Mouse (Mus musculus) gastrocnemius, adult 2 months (tissue): ENCODE measurements around the gene Itgb5. TPM values are rescaled to one million over a fixed set of nuclear protein-coding genes. Genes with fewer than 3 reads are reported as not detected.

Source experiments
- DNase-seq: peaks from one replicate; pipeline ENCODE4 v3.0.0; 2022
- H3K27ac ChIP-seq: fragments of 200-600 bp; 2 replicates; pipeline ENCODE4 v1.8.1; 2022; ENCODE audit warnings: mild to moderate bottlenecking
- H3K4me3 ChIP-seq: fragments of 200-600 bp; 2 replicates; pipeline ENCODE4 v1.8.1; 2022; ENCODE audit warnings: mild to moderate bottlenecking, moderate library complexity
- CTCF ChIP-seq: fragments of 200-600 bp; IDR thresholded peaks from 2 replicates; pipeline ENCODE4 v1.8.1; 2022; ENCODE audit warnings: antibody characterized with exemption, mild to moderate bottlenecking, moderate library complexity
- intact Hi-C: fragments of 180-260 bp; cut with DNase I; formaldehyde crosslinking; loops from one replicate; pipeline ENCODE4 v1.15.1; 2025
- total RNA-seq, 2 experiments: library from RNA; stranded (reverse); gene quantifications; 2 replicates each; pipeline ENCODE4 v1.2.3; 2021

The Itgb5 gene
- total RNA-seq, 2 experiments from 2014 or later, result 73.9 to 88.3 TPM

- TF ChIP-seq CTCF, result no peak
- DNase-seq, result peak; percentile 76
- H3K4me3 ChIP-seq, result no peak overlapping the region
- intact Hi-C loops, result no loop called here
- H3K27ac ChIP-seq, result peak overlapping the region; percentile 73
These were observed 101.3 kb downstream of the Itgb5 start for GRCm38 (mm10) chr16:33930785-33931184.

- Histone ChIP-seq H3K27ac (peak overlapping the region; percentile 73), H3K4me3 (no peak overlapping the region)
- intact Hi-C loops, result no loop called here
- TF ChIP-seq CTCF, result no peak
- no peak for DNase-seq
These were observed 102.2 kb downstream of the Itgb5 start for GRCm38 (mm10) chr16:33931682-33932081.

- DNase-seq, result peak; percentile 48
- peak overlapping the region; percentile 73 for H3K27ac ChIP-seq
- TF ChIP-seq CTCF, result no peak
These were observed 102.7 kb downstream of the Itgb5 start for GRCm38 (mm10) chr16:33932126-33932525.

GRCm38 (mm10) chr16:33933411-33933810 is 103.9 kb downstream of the Itgb5 start:
- peak overlapping the region; percentile 73; the same call in 1 of the 2 replicates for H3K27ac ChIP-seq
- intact Hi-C loops, result no loop called here
- DNase-seq, result peak; percentile 47
- no peak overlapping the region for H3K4me3 ChIP-seq
- no peak for TF ChIP-seq CTCF

More at GRCm38 (mm10) chr16:33932126-33932525, 102.7 kb downstream of the Itgb5 start:
- intact Hi-C loops, result no loop called here
- H3K4me3 ChIP-seq, result no peak overlapping the region

GRCm38 (mm10) chr16:33934701-33935406 is 105.4 kb downstream of the Itgb5 start:
- DNase-seq, result peak; percentile 52

GRCm38 (mm10) chr16:33935407-33935785 is 105.9 kb downstream of the Itgb5 start:
- no peak for TF ChIP-seq CTCF
- Histone ChIP-seq H3K27ac (no peak overlapping the region), H3K4me3 (no peak overlapping the region)
- intact Hi-C loops, result loop anchor here (5.0 kb wide), 1 partner anchor 43 kb away; no protein-coding TSS in a partner anchor
- no peak for DNase-seq

More at GRCm38 (mm10) chr16:33934701-33935406, 105.4 kb downstream of the Itgb5 start:
- peak overlapping the region; percentile 17 for H3K27ac ChIP-seq
- intact Hi-C loops, result loop anchor here (5.0 kb wide), 1 partner anchor 43 kb away; no protein-coding TSS in a partner anchor
- no peak for TF ChIP-seq CTCF
- no peak overlapping the region for H3K4me3 ChIP-seq

- no peak for TF ChIP-seq CTCF
These were observed 107.4 kb downstream of the Itgb5 start for GRCm38 (mm10) chr16:33936885-33937284.

GRCm38 (mm10) chr16:33937567-33937966 is 108.1 kb downstream of the Itgb5 start:
- Histone ChIP-seq H3K27ac (peak overlapping the region; percentile 82), H3K4me3 (no peak overlapping the region)
- DNase-seq, result peak; percentile 90
- TF ChIP-seq CTCF, result no peak
- intact Hi-C loops, result loop anchor here (5.0 kb wide), 1 partner anchor 45 kb away; no protein-coding TSS in a partner anchor

More at GRCm38 (mm10) chr16:33936885-33937284, 107.4 kb downstream of the Itgb5 start:
- Histone ChIP-seq H3K4me3 (no peak overlapping the region), H3K27ac (peak overlapping the region; percentile 82)
- no peak for DNase-seq
- intact Hi-C loops, result loop anchor here (5.0 kb wide), 1 partner anchor 45 kb away; no protein-coding TSS in a partner anchor

- intact Hi-C loops, result loop anchor here (5.0 kb wide), 1 partner anchor 46 kb away; no protein-coding TSS in a partner anchor
- H3K27ac ChIP-seq, result peak overlapping the region; percentile 82
- TF ChIP-seq CTCF, result no peak
- no peak for DNase-seq
- no peak overlapping the region for H3K4me3 ChIP-seq
These were observed 109.1 kb downstream of the Itgb5 start for GRCm38 (mm10) chr16:33938311-33939132.

- intact Hi-C loops, result loop anchor here (5.0 kb wide), 1 partner anchor 47 kb away; no protein-coding TSS in a partner anchor
- peak; percentile 15 for DNase-seq
- H3K27ac ChIP-seq, result peak overlapping the region; percentile 82
- no peak overlapping the region for H3K4me3 ChIP-seq
- TF ChIP-seq CTCF, result no peak
These were observed 109.7 kb downstream of the Itgb5 start for GRCm38 (mm10) chr16:33939133-33939531.

- H3K4me3 ChIP-seq, result no peak overlapping the region; the same call in 1 of the 2 replicates
- peak overlapping the region; percentile 82 for H3K27ac ChIP-seq
- peak; percentile 26 for DNase-seq
- TF ChIP-seq CTCF, result no peak
- intact Hi-C loops, result loop anchor here (5.0 kb wide), 1 partner anchor 47 kb away; no protein-coding TSS in a partner anchor
These were observed 110.2 kb downstream of the Itgb5 start for GRCm38 (mm10) chr16:33939636-33940035.

- TF ChIP-seq CTCF, result no peak
- peak overlapping the region; percentile 82 for H3K27ac ChIP-seq
- no peak overlapping the region; the same call in 1 of the 2 replicates for H3K4me3 ChIP-seq
- no peak for DNase-seq
- intact Hi-C loops, result no loop called here
These were observed 110.6 kb downstream of the Itgb5 start for GRCm38 (mm10) chr16:33940095-33940494.
